ENCODE assay signal across 8 mouse cellular contexts in genomic region chr15:25717006-25717405, GRCm38 (mm10).
A peak's percentile ranks its signal among the peaks of the same experiment; 100 is the strongest.
DNase-seq lines count a peak whose midpoint lies in the region; ATAC-seq lines count a peak whose summit lies in the region.

No protein-coding gene starts in this region.

- H3K27ac ChIP-seq in hindbrain, embryonic 14.5 days: no peak overlapping the region
- no peak overlapping the region for H3K27ac ChIP-seq in hindbrain, embryonic 13.5 days
- no peak overlapping the region for H3K27ac ChIP-seq in forebrain, embryonic 15.5 days (replicated peaks)

- H3K27me3 ChIP-seq in hindbrain, embryonic 14.5 days (ENCODE audit: control insufficient read depth, insufficient read depth, low read length): no peaks in the 10 kb centered on the region; the same call in 1 of the 2 replicates
- H3K27me3 ChIP-seq in hindbrain, embryonic 13.5 days: 0 out of 2 replicates have a peak, but pooled peaks cover 8% of the 10 kb centered on the region
- H3K27me3 ChIP-seq in forebrain, embryonic 15.5 days: 0 out of 2 replicates have a peak, but pooled peaks cover 4% of the 10 kb centered on the region
- no peaks in the 10 kb centered on the region for H3K27me3 ChIP-seq in splenic B cell, adult 2 months (ENCODE audit: control insufficient read depth, insufficient read depth, low read length, poor library complexity, severe bottlenecking)

- no peak for ATAC-seq in hindbrain, embryonic 14.5 days (ENCODE audit: low FRiP score)
- ATAC-seq in hindbrain, embryonic 13.5 days (ENCODE audit: low FRiP score): no peak
- peak; percentile 27; the same call in 1 of the 2 replicates for ATAC-seq in forebrain, embryonic 15.5 days (replicated peaks)

- H3K36me3 ChIP-seq in hindbrain, embryonic 14.5 days (replicated peaks; ENCODE audit: control insufficient read depth, insufficient read depth): no peaks in the 10 kb centered on the region
- no peaks in the 10 kb centered on the region; the same call in 1 of the 2 replicates for H3K36me3 ChIP-seq in hindbrain, embryonic 13.5 days
- no peaks in the 10 kb centered on the region for H3K36me3 ChIP-seq in forebrain, embryonic 15.5 days
- no peaks in the 10 kb centered on the region for H3K36me3 ChIP-seq in splenic B cell, adult 2 months (ENCODE audit: control insufficient read depth, insufficient read depth, low read length, poor library complexity, severe bottlenecking)

- H3K4me3 ChIP-seq in hindbrain, embryonic 14.5 days (replicated peaks; ENCODE audit: low read length): no peak overlapping the region
- no peak overlapping the region for H3K4me3 ChIP-seq in hindbrain, embryonic 13.5 days
- no peak overlapping the region for H3K4me3 ChIP-seq in forebrain, embryonic 15.5 days

- peaks cover 23% of the 10 kb centered on the region for H3K4me1 ChIP-seq in hindbrain, embryonic 14.5 days (replicated peaks; ENCODE audit: control insufficient read depth, insufficient read depth, low read length)
- H3K4me1 ChIP-seq in hindbrain, embryonic 13.5 days (replicated peaks): peaks cover 25% of the 10 kb centered on the region
- peaks cover 25% of the 10 kb centered on the region for H3K4me1 ChIP-seq in forebrain, embryonic 15.5 days

- H3K9me3 ChIP-seq in hindbrain, embryonic 14.5 days (ENCODE audit: control insufficient read depth, low read length): no peaks in the 10 kb centered on the region
- no peaks in the 10 kb centered on the region for H3K9me3 ChIP-seq in hindbrain, embryonic 13.5 days
- no peaks in the 10 kb centered on the region for H3K9me3 ChIP-seq in forebrain, embryonic 15.5 days

- H3K9ac ChIP-seq in hindbrain, embryonic 14.5 days: no peak overlapping the region
- H3K9ac ChIP-seq in hindbrain, embryonic 13.5 days: no peak overlapping the region
- no peak overlapping the region for H3K9ac ChIP-seq in forebrain, embryonic 15.5 days (replicated peaks)

- H3K4me2 ChIP-seq in hindbrain, embryonic 14.5 days (replicated peaks): no peak overlapping the region
- no peak overlapping the region for H3K4me2 ChIP-seq in hindbrain, embryonic 13.5 days
- H3K4me2 ChIP-seq in forebrain, embryonic 15.5 days (replicated peaks): no peak overlapping the region

- WGBS in hindbrain, embryonic 14.5 days: 29% methylated on average over 3 of the region's 3 CpGs
- WGBS in hindbrain, embryonic 13.5 days: 34% methylated on average over 3 of the region's 3 CpGs
- WGBS in forebrain, embryonic 15.5 days: 19% methylated on average over 3 of the region's 3 CpGs

- DNase-seq in hindbrain, embryonic 14.5 days (ENCODE audit: low spot score): peak; percentile 93
- DNase-seq in c-Kit-positive CD71-positive TER-119-negative erythroid progenitor cells, embryonic 14.5 days (ENCODE audit: low read depth): peak; percentile 47
- peak; percentile 72 for DNase-seq in hindlimb bud, embryonic 11.5 days (ENCODE audit: extremely low spot score, low read depth, low spot score)
- peak; percentile 54 for DNase-seq in left cerebral cortex, adult 11 months (ENCODE audit: low spot score)
- peak; percentile 85 for DNase-seq in mesoderm, embryonic 11.5 days (ENCODE audit: low read depth, low spot score)
- DNase-seq in splenic B cell, adult 2 months (ENCODE audit: low read depth, low spot score): peak; percentile 75
